Mouse (Mus musculus): ENCODE measurements at regions not wholly inside any gene's neighbourhood (a gene's known extent, or its start where the extent isn't known, plus 50 kb on each side); places are given as distances from the start of the nearest gene placed in this dataset.

DNA sequence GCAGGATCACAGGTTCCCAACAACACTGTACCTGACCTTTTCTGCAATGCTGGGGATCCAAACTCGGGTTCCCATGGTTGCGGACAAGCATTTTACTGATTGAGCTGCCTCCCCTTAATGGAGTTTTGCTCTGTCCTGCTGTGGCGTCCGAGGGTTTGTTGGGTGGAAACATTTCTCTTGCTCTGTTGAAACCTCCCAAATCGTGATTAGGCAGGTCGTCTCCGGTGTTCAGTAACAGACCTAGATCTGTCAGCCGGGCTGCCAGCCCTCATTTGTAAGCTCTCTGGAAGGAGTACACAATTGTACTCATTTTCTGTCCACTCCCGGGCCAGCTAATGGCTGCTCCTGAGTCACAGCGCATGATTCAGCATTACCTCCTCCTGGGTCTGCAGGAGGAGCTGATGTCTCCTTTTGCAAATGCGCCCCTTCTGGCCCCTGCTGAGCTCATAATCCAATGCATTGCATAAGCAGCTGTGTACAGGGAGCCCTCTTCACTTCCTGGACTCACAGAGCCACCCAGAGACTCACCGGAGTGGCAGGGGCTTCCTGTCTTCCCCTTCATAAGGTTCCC is 49.8 kb upstream of the Sipa1l2 start:
- ATAC-seq (ENCODE audit: low FRiP score, low TSS enrichment) (peak; percentile 86), DNase-seq (ENCODE audit: low spot score) (peak; percentile 77)
- Histone ChIP-seq H3K9me3 (ENCODE audit: control insufficient read depth, low read length) (no peaks in the 10 kb centered on the region), H3K36me3 (ENCODE audit: control insufficient read depth, insufficient read depth, low read length) (no peaks in the 10 kb centered on the region), H3K4me2 (replicated peaks; ENCODE audit: low read depth) (peak overlapping the region; percentile 42), H3K4me3 (ENCODE audit: low read depth, low read length) (0 out of 2 replicates have a peak overlapping the region, but pooled peaks have one; percentile 12), H3K27me3 (ENCODE audit: control insufficient read depth, insufficient read depth, low read length) (no peaks in the 10 kb centered on the region), H3K4me1 (replicated peaks; ENCODE audit: control insufficient read depth, insufficient read depth) (peaks cover 10% of the 10 kb centered on the region), H3K27ac (replicated peaks) (peak overlapping the region; percentile 76), H3K9ac (ENCODE audit: low read length) (0 out of 2 replicates have a peak overlapping the region, but pooled peaks have one; percentile 8)
- peak; percentile 54 for TF ChIP-seq CTCF (IDR thresholded peaks at IDR 0.05; ENCODE audit: low read depth)
- no peak for TF ChIP-seq EP300 (optimal IDR thresholded peaks at IDR 0.05)
- WGBS, result 19% methylated on average over 12 of the region's 12 CpGs

Data from stomach, postnatal 0 days (tissue).